Mouse (Mus musculus): ENCODE data around the gene Frmd6. TPM values are rescaled to one million over a fixed set of nuclear protein-coding genes. Genes with fewer than 3 reads are reported as not detected.

Frmd6 gene
- polyA plus RNA-seq, 1 experiment = 29.9 TPM

GRCm38 (mm10) chr12:70835004-70835403 lies 9.7 kb downstream of the Frmd6 start:
- Histone ChIP-seq H3K4me1 (ENCODE audit: control insufficient read depth, insufficient read depth, low read length) (peaks cover 15% of the 10 kb centered on the region), H3K4me3 (ENCODE audit: insufficient read depth, low read length) (no peak overlapping the region), H3K27ac (ENCODE audit: insufficient read depth, low read length) (no peak overlapping the region)
- TF ChIP-seq POLR2A (IDR thresholded peaks at IDR 0.05; ENCODE audit: extremely low read depth, insufficient read depth, low read length) = no peak
- no peak for TF ChIP-seq CTCF (IDR thresholded peaks at IDR 0.05; ENCODE audit: extremely low read depth, insufficient read depth, low read length)

- Histone ChIP-seq H3K4me3 (ENCODE audit: insufficient read depth, low read length) (no peak overlapping the region), H3K27ac (ENCODE audit: insufficient read depth, low read length) (no peak overlapping the region), H3K4me1 (ENCODE audit: control insufficient read depth, insufficient read depth, low read length) (peaks cover 12% of the 10 kb centered on the region)
- TF ChIP-seq POLR2A (IDR thresholded peaks at IDR 0.05; ENCODE audit: extremely low read depth, insufficient read depth, low read length) (no peak), CTCF (IDR thresholded peaks at IDR 0.05; ENCODE audit: extremely low read depth, insufficient read depth, low read length) (no peak)
These were observed 12.5 kb downstream of the Frmd6 start for GRCm38 (mm10) chr12:70837792-70838321.

- TF ChIP-seq POLR2A (IDR thresholded peaks at IDR 0.05; ENCODE audit: extremely low read depth, insufficient read depth, low read length) (no peak), CTCF (IDR thresholded peaks at IDR 0.05; ENCODE audit: extremely low read depth, insufficient read depth, low read length) (no peak)
- no peak overlapping the region for H3K4me3 ChIP-seq (ENCODE audit: insufficient read depth, low read length)
- H3K27ac ChIP-seq (ENCODE audit: insufficient read depth, low read length) = no peak overlapping the region
- H3K4me1 ChIP-seq (ENCODE audit: control insufficient read depth, insufficient read depth, low read length) = peaks cover 5% of the 10 kb centered on the region; the same call in 1 of the 2 replicates
These were observed 20.1 kb downstream of the Frmd6 start for GRCm38 (mm10) chr12:70845371-70845770.

- Histone ChIP-seq H3K4me1 (ENCODE audit: control insufficient read depth, insufficient read depth, low read length) (peaks cover 8% of the 10 kb centered on the region; the same call in 1 of the 2 replicates), H3K4me3 (ENCODE audit: insufficient read depth, low read length) (no peak overlapping the region), H3K27ac (ENCODE audit: insufficient read depth, low read length) (no peak overlapping the region)
- TF ChIP-seq CTCF (IDR thresholded peaks at IDR 0.05; ENCODE audit: extremely low read depth, insufficient read depth, low read length) = no peak
- no peak for TF ChIP-seq POLR2A (IDR thresholded peaks at IDR 0.05; ENCODE audit: extremely low read depth, insufficient read depth, low read length)
These were observed 23.7 kb downstream of the Frmd6 start for GRCm38 (mm10) chr12:70849024-70849423.

- Histone ChIP-seq H3K4me3 (ENCODE audit: insufficient read depth, low read length) (no peak overlapping the region), H3K4me1 (ENCODE audit: control insufficient read depth, insufficient read depth, low read length) (peaks cover 8% of the 10 kb centered on the region; the same call in 1 of the 2 replicates), H3K27ac (ENCODE audit: insufficient read depth, low read length) (no peak overlapping the region)
- TF ChIP-seq CTCF (IDR thresholded peaks at IDR 0.05; ENCODE audit: extremely low read depth, insufficient read depth, low read length) (no peak), POLR2A (IDR thresholded peaks at IDR 0.05; ENCODE audit: extremely low read depth, insufficient read depth, low read length) (no peak)
These were observed 24.4 kb downstream of the Frmd6 start for GRCm38 (mm10) chr12:70849517-70850291.

- H3K27ac ChIP-seq (ENCODE audit: insufficient read depth, low read length) = no peak overlapping the region
- TF ChIP-seq POLR2A (IDR thresholded peaks at IDR 0.05; ENCODE audit: extremely low read depth, insufficient read depth, low read length) (no peak), CTCF (IDR thresholded peaks at IDR 0.05; ENCODE audit: extremely low read depth, insufficient read depth, low read length) (no peak)
- H3K4me1 ChIP-seq (ENCODE audit: control insufficient read depth, insufficient read depth, low read length) = peaks cover 8% of the 10 kb centered on the region; the same call in 1 of the 2 replicates
These were observed 26.1 kb downstream of the Frmd6 start for GRCm38 (mm10) chr12:70851342-70851960.

GRCm38 (mm10) chr12:70853026-70853425 lies 27.7 kb downstream of the Frmd6 start:
- H3K4me3 ChIP-seq (ENCODE audit: insufficient read depth, low read length) = no peak overlapping the region
- no peak overlapping the region for H3K27ac ChIP-seq (ENCODE audit: insufficient read depth, low read length)
- no peak for TF ChIP-seq CTCF (IDR thresholded peaks at IDR 0.05; ENCODE audit: extremely low read depth, insufficient read depth, low read length)
- no peak for TF ChIP-seq POLR2A (IDR thresholded peaks at IDR 0.05; ENCODE audit: extremely low read depth, insufficient read depth, low read length)
- peaks cover 6% of the 10 kb centered on the region; the same call in 1 of the 2 replicates for H3K4me1 ChIP-seq (ENCODE audit: control insufficient read depth, insufficient read depth, low read length)

More at GRCm38 (mm10) chr12:70851342-70851960, 26.1 kb downstream of the Frmd6 start:
- no peak overlapping the region for H3K4me3 ChIP-seq (ENCODE audit: insufficient read depth, low read length)

GRCm38 (mm10) chr12:70855678-70856077 lies 30.4 kb downstream of the Frmd6 start:
- Histone ChIP-seq H3K4me1 (ENCODE audit: control insufficient read depth, insufficient read depth, low read length) (peaks cover 4% of the 10 kb centered on the region; the same call in 1 of the 2 replicates), H3K4me3 (ENCODE audit: insufficient read depth, low read length) (no peak overlapping the region), H3K27ac (ENCODE audit: insufficient read depth, low read length) (no peak overlapping the region)
- no peak for TF ChIP-seq CTCF (IDR thresholded peaks at IDR 0.05; ENCODE audit: extremely low read depth, insufficient read depth, low read length)
- no peak for TF ChIP-seq POLR2A (IDR thresholded peaks at IDR 0.05; ENCODE audit: extremely low read depth, insufficient read depth, low read length)

- Histone ChIP-seq H3K27ac (ENCODE audit: insufficient read depth, low read length) (no peak overlapping the region), H3K4me1 (ENCODE audit: control insufficient read depth, insufficient read depth, low read length) (peaks cover 4% of the 10 kb centered on the region; the same call in 1 of the 2 replicates), H3K4me3 (ENCODE audit: insufficient read depth, low read length) (no peak overlapping the region)
- no peak for TF ChIP-seq POLR2A (IDR thresholded peaks at IDR 0.05; ENCODE audit: extremely low read depth, insufficient read depth, low read length)
- TF ChIP-seq CTCF (IDR thresholded peaks at IDR 0.05; ENCODE audit: extremely low read depth, insufficient read depth, low read length) = no peak
These were observed 31.5 kb downstream of the Frmd6 start for GRCm38 (mm10) chr12:70856776-70857175.

Data from cortical plate, adult 2 months (tissue).